Mouse (Mus musculus): ENCODE data around the gene Sdhc. TPM values are rescaled to one million over a fixed set of nuclear protein-coding genes. Genes with fewer than 3 reads are reported as not detected.

Gene Sdhc
- polyA plus RNA-seq, 1 experiment from 2014 or later: 457 TPM

DNA sequence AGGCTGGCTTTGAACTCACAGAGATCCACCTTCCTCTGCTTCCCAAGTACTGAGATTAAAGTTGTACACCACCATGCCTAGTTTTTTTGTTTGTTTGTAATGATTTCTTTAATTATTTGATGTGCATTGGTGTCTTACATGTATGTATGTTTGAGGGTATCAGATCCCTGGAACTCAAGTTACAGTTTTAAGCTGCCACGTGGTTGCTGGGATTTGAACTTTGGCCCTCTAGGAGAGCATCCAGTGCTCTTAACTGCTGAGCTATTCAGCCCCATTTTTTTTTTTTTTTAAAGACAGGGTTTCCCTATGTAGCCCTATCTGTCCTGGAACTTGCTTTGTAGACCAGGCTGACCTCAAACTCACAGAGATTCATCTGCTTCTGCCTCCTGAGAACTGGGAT is 19.4 kb downstream of the Sdhc start:
- WGBS: 79% methylated on average over 1 of the region's 1 CpGs
- H3K4me3 ChIP-seq: no peak overlapping the region
- H3K27me3 ChIP-seq (replicated peaks): no peaks in the 10 kb centered on the region

DNA sequence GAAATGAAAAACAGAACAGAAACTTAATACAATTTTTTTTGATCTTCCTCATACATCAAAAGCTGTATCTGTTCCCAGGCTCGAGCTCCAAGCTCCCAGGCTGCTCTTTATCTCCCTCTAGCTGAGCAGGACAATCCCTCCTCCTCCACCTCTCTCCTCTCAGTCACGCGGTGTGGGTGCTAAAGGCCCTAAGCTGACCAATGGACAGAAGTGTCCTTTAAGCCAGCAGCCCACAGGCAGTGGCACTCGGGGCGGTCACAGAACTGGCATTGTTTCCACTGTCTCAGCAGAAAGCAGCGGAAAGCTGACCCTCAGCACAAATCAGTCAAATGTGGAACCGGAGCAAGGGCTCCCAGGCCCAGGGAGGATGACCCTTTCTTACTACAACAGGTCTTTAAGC is 21.2 kb downstream of the Sdhc start:
- peaks cover 3% of the 10 kb centered on the region; the same call in 1 of the 2 replicates for H3K4me1 ChIP-seq
- H3K36me3 ChIP-seq: peaks cover 73% of the 10 kb centered on the region
- no peaks in the 10 kb centered on the region for H3K27me3 ChIP-seq (replicated peaks)
- H3K4me2 ChIP-seq: no peak overlapping the region
- no peak overlapping the region for H3K27ac ChIP-seq (replicated peaks)
- WGBS: 57% methylated on average over 7 of the region's 7 CpGs
- no peaks in the 10 kb centered on the region for H3K9me3 ChIP-seq
- no peak for ATAC-seq (ENCODE audit: extremely low read depth, insufficient number of reproducible peaks, low FRiP score, low TSS enrichment)
- H3K4me3 ChIP-seq: no peak overlapping the region
- H3K9ac ChIP-seq: no peak overlapping the region

More for the DNA sequence above, 19.4 kb downstream of the Sdhc start:
- peaks cover 90% of the 10 kb centered on the region for H3K36me3 ChIP-seq
- H3K9me3 ChIP-seq: no peaks in the 10 kb centered on the region
- H3K27ac ChIP-seq (replicated peaks): no peak overlapping the region
- no peak for ATAC-seq (ENCODE audit: extremely low read depth, insufficient number of reproducible peaks, low FRiP score, low TSS enrichment)
- H3K9ac ChIP-seq: no peak overlapping the region
- no peak overlapping the region for H3K4me2 ChIP-seq
- peaks cover 3% of the 10 kb centered on the region; the same call in 1 of the 2 replicates for H3K4me1 ChIP-seq

DNA sequence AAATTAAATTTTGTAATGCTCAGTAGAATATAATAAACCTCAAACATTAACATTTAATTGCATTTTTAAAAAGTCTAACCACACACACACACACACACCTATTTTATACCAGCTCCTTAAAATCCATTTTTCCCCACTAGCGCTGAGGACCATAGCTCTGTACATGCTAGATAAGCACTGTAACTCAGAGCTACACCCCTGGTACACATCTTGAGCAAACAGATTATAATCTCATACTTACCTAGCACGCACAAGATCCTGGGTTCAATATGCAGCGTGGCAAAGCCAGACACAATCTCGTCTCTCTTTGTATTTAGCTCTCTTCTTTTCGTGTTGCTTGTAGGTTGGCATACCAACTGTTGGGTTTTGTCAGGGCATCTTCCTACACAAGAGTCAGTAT is 26.0 kb downstream of the Sdhc start:
- no peak for ATAC-seq (ENCODE audit: extremely low read depth, insufficient number of reproducible peaks, low FRiP score, low TSS enrichment)
- Histone ChIP-seq H3K36me3 (peaks cover 28% of the 10 kb centered on the region), H3K27me3 (replicated peaks) (no peaks in the 10 kb centered on the region), H3K9me3 (no peaks in the 10 kb centered on the region), H3K27ac (replicated peaks) (no peak overlapping the region), H3K9ac (no peak overlapping the region), H3K4me1 (peaks cover 24% of the 10 kb centered on the region), H3K4me3 (no peak overlapping the region), H3K4me2 (no peak overlapping the region)
- 85% methylated on average over 5 of the region's 5 CpGs for WGBS

DNA sequence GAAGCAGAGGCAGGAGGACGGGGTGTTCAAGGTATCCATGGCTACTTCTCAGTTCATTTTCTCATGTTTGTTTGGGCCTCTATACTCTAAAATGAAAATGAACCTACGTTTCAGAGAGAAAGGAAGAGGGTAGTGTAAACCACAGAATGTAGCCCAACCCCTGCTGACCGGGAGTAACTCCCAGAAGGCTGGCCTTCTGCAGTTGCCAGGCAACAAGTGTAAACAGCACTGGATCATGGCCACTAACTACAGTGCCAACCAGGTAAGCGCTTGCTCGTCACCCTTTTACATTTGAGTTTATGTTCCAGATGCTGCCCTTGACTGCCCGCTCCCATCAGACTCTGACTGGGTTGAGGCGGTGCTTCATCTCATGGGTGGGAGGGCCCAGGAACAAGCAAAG is 27.5 kb downstream of the Sdhc start:
- H3K27ac ChIP-seq (replicated peaks): no peak overlapping the region
- H3K36me3 ChIP-seq: peaks cover 14% of the 10 kb centered on the region
- H3K4me1 ChIP-seq: peaks cover 24% of the 10 kb centered on the region
- no peaks in the 10 kb centered on the region for H3K27me3 ChIP-seq (replicated peaks)
- no peaks in the 10 kb centered on the region for H3K9me3 ChIP-seq
- ATAC-seq (ENCODE audit: extremely low read depth, insufficient number of reproducible peaks, low FRiP score, low TSS enrichment): no peak
- H3K4me3 ChIP-seq: no peak overlapping the region
- WGBS: 40% methylated on average over 7 of the region's 7 CpGs
- no peak overlapping the region for H3K4me2 ChIP-seq
- H3K9ac ChIP-seq: no peak overlapping the region

DNA sequence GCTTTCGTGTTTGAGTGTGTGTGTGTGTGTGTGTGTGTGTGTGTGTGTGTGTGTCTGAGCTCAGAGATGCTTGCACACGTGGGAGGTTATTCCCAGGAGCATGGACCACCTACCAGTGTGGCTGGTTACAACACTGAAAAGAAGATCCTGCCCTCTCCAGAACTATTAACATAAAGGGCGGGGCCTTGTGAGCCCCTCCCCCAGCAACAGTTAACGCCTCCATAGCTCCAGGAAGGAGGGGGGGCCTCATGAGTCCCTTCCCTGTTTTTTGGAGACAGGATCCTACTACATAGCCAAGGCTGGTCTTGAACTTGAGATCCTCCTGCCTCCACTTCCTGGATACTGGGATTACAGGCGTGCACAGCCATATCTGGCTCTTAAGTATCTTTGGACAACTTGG is 28.6 kb downstream of the Sdhc start:
- H3K4me3 ChIP-seq: no peak overlapping the region
- H3K9ac ChIP-seq: no peak overlapping the region
- no peaks in the 10 kb centered on the region for H3K27me3 ChIP-seq (replicated peaks)
- H3K9me3 ChIP-seq: no peaks in the 10 kb centered on the region
- H3K27ac ChIP-seq (replicated peaks): no peak overlapping the region
- WGBS: 38% methylated on average over 5 of the region's 5 CpGs
- H3K4me2 ChIP-seq: no peak overlapping the region
- peaks cover 24% of the 10 kb centered on the region for H3K4me1 ChIP-seq
- no peak for ATAC-seq (ENCODE audit: extremely low read depth, insufficient number of reproducible peaks, low FRiP score, low TSS enrichment)
- H3K36me3 ChIP-seq: peaks cover 3% of the 10 kb centered on the region

DNA sequence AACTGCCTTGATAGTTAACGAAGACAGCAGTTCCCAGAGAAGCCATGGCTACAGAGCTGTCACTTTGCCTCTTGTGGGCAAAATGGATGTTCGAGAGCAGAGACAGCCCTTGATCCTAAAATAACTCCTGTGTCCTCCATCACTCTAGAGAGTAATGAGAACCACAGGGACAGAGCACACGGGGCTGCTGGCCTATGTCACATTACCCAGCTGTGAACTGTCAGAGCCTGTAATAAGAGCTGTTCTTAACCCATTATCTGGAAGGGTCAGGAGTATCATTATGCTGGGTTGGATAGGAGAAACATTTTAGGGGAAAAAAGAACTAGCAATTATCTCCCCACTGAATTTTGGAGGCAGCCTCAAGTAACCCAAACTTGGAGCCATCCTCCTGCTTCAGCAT is 29.5 kb downstream of the Sdhc start:
- ATAC-seq (ENCODE audit: extremely low read depth, insufficient number of reproducible peaks, low FRiP score, low TSS enrichment): no peak
- Histone ChIP-seq H3K36me3 (no peaks in the 10 kb centered on the region), H3K9me3 (no peaks in the 10 kb centered on the region), H3K9ac (no peak overlapping the region; the same call in 1 of the 2 replicates), H3K27me3 (replicated peaks) (no peaks in the 10 kb centered on the region), H3K4me3 (no peak overlapping the region), H3K27ac (replicated peaks) (peak overlapping the region; percentile 28), H3K4me1 (peaks cover 24% of the 10 kb centered on the region), H3K4me2 (no peak overlapping the region)
- WGBS: 20% methylated on average over 3 of the region's 3 CpGs

DNA sequence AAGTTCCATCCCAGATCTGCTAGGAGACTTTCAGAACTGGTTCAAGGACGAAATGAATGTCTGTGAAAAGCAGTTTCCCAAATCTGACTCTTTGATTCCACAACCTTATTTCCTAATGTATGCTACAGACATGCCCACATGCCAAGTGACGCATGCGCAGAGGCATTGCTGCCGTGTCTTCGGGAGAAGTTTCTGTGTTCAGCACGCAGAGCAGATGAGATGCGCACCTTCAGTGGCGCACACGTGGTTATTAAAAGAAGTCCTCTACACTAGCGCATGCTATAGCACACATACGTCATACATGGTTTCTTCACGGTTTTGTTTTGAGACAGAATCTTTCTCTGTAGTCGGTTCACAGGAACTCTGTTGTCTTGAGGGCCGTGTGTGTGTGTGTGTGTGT is 31.0 kb downstream of the Sdhc start:
- Histone ChIP-seq H3K36me3 (no peaks in the 10 kb centered on the region), H3K27me3 (replicated peaks) (no peaks in the 10 kb centered on the region), H3K4me1 (peaks cover 24% of the 10 kb centered on the region), H3K9me3 (no peaks in the 10 kb centered on the region), H3K9ac (no peak overlapping the region), H3K4me2 (no peak overlapping the region), H3K4me3 (no peak overlapping the region), H3K27ac (replicated peaks) (no peak overlapping the region)
- WGBS: 85% methylated on average over 14 of the region's 14 CpGs
- no peak for ATAC-seq (ENCODE audit: extremely low read depth, insufficient number of reproducible peaks, low FRiP score, low TSS enrichment)

DNA sequence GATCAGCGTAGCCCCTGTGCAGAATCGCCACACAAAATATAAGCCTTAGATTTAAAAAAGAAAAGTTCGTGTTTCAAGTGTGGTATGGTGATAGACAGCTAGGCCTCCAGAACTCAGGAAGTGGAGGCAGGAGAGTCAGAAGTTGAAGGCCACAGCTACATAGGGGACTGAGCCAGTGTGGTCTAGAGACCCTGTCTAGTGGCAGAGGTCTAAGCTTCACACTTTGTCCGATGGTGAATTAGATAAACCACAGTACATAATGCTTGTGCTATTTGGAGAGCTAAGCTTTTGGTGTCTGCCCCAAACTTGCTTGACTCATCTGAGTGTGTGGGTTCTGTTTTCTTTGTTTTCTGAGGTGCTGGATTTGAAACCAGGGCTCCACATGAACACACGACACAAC is 31.4 kb downstream of the Sdhc start:
- WGBS: 72% methylated on average over 5 of the region's 5 CpGs
- ATAC-seq (ENCODE audit: extremely low read depth, insufficient number of reproducible peaks, low FRiP score, low TSS enrichment): no peak
- H3K9ac ChIP-seq: no peak overlapping the region
- peaks cover 24% of the 10 kb centered on the region for H3K4me1 ChIP-seq
- H3K9me3 ChIP-seq: no peaks in the 10 kb centered on the region
- H3K27ac ChIP-seq (replicated peaks): no peak overlapping the region
- no peak overlapping the region for H3K4me3 ChIP-seq
- no peak overlapping the region for H3K4me2 ChIP-seq
- no peaks in the 10 kb centered on the region for H3K36me3 ChIP-seq
- no peaks in the 10 kb centered on the region for H3K27me3 ChIP-seq (replicated peaks)

DNA sequence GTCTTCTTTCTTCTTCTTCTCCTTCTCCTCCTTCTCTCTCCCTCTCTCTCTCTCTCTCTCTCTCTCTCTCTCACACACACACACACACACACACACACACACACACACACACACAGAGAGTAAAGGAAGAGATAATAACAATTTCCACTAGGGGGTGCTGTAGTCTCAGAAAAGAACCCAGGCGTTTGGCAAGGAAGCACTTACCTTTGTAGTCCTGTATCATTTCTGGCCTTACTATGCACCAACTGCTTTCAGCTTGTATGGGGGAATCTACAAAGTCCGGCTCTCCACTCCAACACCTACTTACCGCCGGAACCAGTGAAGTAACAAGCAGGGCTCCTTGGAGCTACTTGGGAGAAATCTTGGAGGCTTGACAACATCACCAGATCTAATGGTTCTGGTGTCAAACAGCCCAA is 32.1 kb downstream of the Sdhc start:
- no peak overlapping the region for H3K4me3 ChIP-seq
- ATAC-seq (ENCODE audit: extremely low read depth, insufficient number of reproducible peaks, low FRiP score, low TSS enrichment): no peak
- no peaks in the 10 kb centered on the region for H3K9me3 ChIP-seq
- no peaks in the 10 kb centered on the region for H3K36me3 ChIP-seq
- H3K9ac ChIP-seq: no peak overlapping the region
- H3K4me1 ChIP-seq: peaks cover 29% of the 10 kb centered on the region
- 8% methylated on average over 4 of the region's 4 CpGs for WGBS
- H3K27me3 ChIP-seq (replicated peaks): no peaks in the 10 kb centered on the region
- H3K4me2 ChIP-seq: no peak overlapping the region
- H3K27ac ChIP-seq (replicated peaks): no peak overlapping the region

DNA sequence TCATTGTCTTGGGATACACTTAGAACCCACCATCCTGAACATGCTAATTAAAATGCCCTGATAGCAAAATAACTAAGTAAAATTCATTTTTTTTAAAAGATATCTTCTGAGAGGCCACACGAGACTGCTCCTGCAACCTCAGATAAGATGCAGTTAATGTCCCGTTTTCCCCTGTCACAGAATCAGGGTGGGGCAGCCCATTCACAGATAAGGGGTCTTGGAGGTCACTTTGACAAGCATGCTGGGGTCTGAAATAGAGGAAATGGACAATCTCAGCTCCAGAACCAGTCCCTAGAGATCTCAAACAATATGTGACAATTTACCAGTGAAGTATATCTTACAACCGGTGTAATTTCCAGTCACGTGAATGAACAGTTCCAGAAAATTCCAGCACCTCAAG is 34.1 kb downstream of the Sdhc start:
- no peaks in the 10 kb centered on the region for H3K9me3 ChIP-seq
- H3K4me1 ChIP-seq: peaks cover 27% of the 10 kb centered on the region
- no peaks in the 10 kb centered on the region for H3K36me3 ChIP-seq
- H3K27ac ChIP-seq (replicated peaks): no peak overlapping the region
- WGBS: 37% methylated on average over 4 of the region's 4 CpGs
- H3K9ac ChIP-seq: no peak overlapping the region
- no peaks in the 10 kb centered on the region for H3K27me3 ChIP-seq (replicated peaks)
- no peak for ATAC-seq (ENCODE audit: extremely low read depth, insufficient number of reproducible peaks, low FRiP score, low TSS enrichment)
- H3K4me3 ChIP-seq: no peak overlapping the region
- no peak overlapping the region for H3K4me2 ChIP-seq

DNA sequence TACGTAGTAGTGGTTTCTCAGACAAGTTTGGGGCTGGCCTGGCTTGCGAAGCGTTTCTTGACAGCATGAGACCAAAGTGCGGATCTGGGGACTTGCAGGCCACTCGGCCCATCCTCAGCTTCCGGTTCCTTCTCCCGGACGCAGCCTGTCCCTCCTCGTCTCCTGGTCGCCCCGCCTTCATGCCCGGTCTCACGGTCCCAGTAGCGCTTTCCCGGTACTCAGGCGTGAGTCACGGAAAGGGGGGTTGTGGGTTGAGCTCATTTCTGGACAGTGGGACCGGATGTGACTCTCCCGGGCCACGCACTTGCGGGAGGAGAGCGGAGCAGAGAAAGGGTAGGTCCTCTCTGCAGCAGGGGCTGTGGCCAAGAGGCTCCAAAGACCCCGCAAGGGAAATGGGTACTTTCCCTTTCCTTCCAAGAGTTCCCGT is 36.5 kb downstream of the Sdhc start, which contains the start of gene Cfap126:
TSS of gene Cfap126 (plus strand) at position 46 of the 427 bp plus-strand sequence.
- Histone ChIP-seq H3K36me3 (no peaks in the 10 kb centered on the region), H3K27me3 (replicated peaks) (no peaks in the 10 kb centered on the region), H3K4me1 (peaks cover 29% of the 10 kb centered on the region), H3K4me2 (peak within 1 kb of the TSS; percentile 76), H3K4me3 (peak within 1 kb of the TSS; percentile 57), H3K9ac (peak within 1 kb of the TSS; percentile 79), H3K27ac (replicated peaks) (peak within 1 kb of the TSS; percentile 85), H3K9me3 (no peaks in the 10 kb centered on the region)
- ATAC-seq (ENCODE audit: extremely low read depth, insufficient number of reproducible peaks, low FRiP score, low TSS enrichment): peak; percentile 47; the same call in 1 of the 2 replicates
- 1% methylated on average over 24 of the region's 24 CpGs for WGBS

DNA sequence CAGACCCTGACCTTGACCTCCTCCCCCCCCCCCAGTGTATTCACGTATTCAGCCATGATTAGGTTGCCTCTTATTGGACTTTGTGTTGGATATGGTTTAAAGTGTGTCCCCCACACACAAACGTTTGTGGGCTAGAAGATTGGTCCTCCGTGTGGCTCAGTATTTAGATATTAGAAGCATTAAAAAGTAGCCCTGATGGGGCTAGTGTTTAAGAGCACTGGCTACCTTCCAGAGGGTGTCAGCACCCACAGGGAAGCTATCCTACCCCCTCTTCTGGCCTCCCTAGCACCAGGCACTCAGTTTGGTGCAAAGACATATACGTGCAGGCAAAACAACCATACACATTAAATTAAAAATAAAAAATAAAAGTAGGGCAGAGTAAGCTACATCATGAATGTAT is 37.4 kb downstream of the Sdhc start:
- ATAC-seq (ENCODE audit: extremely low read depth, insufficient number of reproducible peaks, low FRiP score, low TSS enrichment): no peak
- Histone ChIP-seq H3K27ac (replicated peaks) (no peak overlapping the region), H3K27me3 (replicated peaks) (no peaks in the 10 kb centered on the region), H3K4me2 (peak overlapping the region; percentile 76), H3K36me3 (no peaks in the 10 kb centered on the region), H3K4me1 (peaks cover 29% of the 10 kb centered on the region), H3K9me3 (no peaks in the 10 kb centered on the region), H3K4me3 (peak overlapping the region; percentile 57; the same call in 1 of the 2 replicates), H3K9ac (no peak overlapping the region)
- 78% methylated on average over 4 of the region's 4 CpGs for WGBS
